Mouse (Mus musculus): ENCODE data around the gene 2900011O08Rik. TPM values are rescaled to one million over a fixed set of nuclear protein-coding genes. Genes with fewer than 3 reads are reported as not detected.

Gene 2900011O08Rik
- 258 and 260 TPM in 2 replicates for polyA plus RNA-seq (2012; rRNA removed)

GRCm38 (mm10) chr16:13986574-13987478 lies at the start of gene 2900011O08Rik, which contains the start of gene Ifitm7:
2900011O08Rik (plus strand) TSS chr16:13986604.
Ifitm7 (minus strand) TSS chr16:13986888.
- Histone ChIP-seq H3K4me1 (ENCODE audit: control insufficient read depth, insufficient read depth, low read length) (peaks cover 3% of the 10 kb centered on the region; the same call in 1 of the 2 replicates), H3K27ac (ENCODE audit: insufficient read depth, low read length) (peak within 1 kb of the TSS; percentile 63), H3K4me3 (ENCODE audit: insufficient read depth, low read length) (peak within 1 kb of the TSS; percentile 85)
- peak; percentile 77; the same call in 1 of the 2 replicates for TF ChIP-seq POLR2A (IDR thresholded peaks at IDR 0.05; ENCODE audit: extremely low read depth, insufficient read depth, low read length)
- TF ChIP-seq CTCF (IDR thresholded peaks at IDR 0.05; ENCODE audit: extremely low read depth, insufficient read depth, low read length), result no peak

GRCm38 (mm10) chr16:13940139-13940846 lies 46.1 kb upstream of the 2900011O08Rik start:
- Histone ChIP-seq H3K4me1 (ENCODE audit: control insufficient read depth, insufficient read depth, low read length) (0 out of 2 replicates have a peak, but pooled peaks cover 2% of the 10 kb centered on the region), H3K4me3 (ENCODE audit: insufficient read depth, low read length) (peak overlapping the region; percentile 81), H3K27ac (ENCODE audit: insufficient read depth, low read length) (no peak overlapping the region)
- TF ChIP-seq CTCF (IDR thresholded peaks at IDR 0.05; ENCODE audit: extremely low read depth, insufficient read depth, low read length) (no peak), POLR2A (IDR thresholded peaks at IDR 0.05; ENCODE audit: extremely low read depth, insufficient read depth, low read length) (peak; percentile 61)

GRCm38 (mm10) chr16:13940847-13941395 lies 45.5 kb upstream of the 2900011O08Rik start:
- Histone ChIP-seq H3K4me3 (ENCODE audit: insufficient read depth, low read length) (peak overlapping the region; percentile 81), H3K4me1 (ENCODE audit: control insufficient read depth, insufficient read depth, low read length) (0 out of 2 replicates have a peak, but pooled peaks cover 2% of the 10 kb centered on the region), H3K27ac (ENCODE audit: insufficient read depth, low read length) (no peak overlapping the region)
- TF ChIP-seq CTCF (IDR thresholded peaks at IDR 0.05; ENCODE audit: extremely low read depth, insufficient read depth, low read length) (no peak), POLR2A (IDR thresholded peaks at IDR 0.05; ENCODE audit: extremely low read depth, insufficient read depth, low read length) (no peak)

GRCm38 (mm10) chr16:13944178-13944577 lies 42.2 kb upstream of the 2900011O08Rik start:
- no peak for TF ChIP-seq POLR2A (IDR thresholded peaks at IDR 0.05; ENCODE audit: extremely low read depth, insufficient read depth, low read length)
- TF ChIP-seq CTCF (IDR thresholded peaks at IDR 0.05; ENCODE audit: extremely low read depth, insufficient read depth, low read length), result no peak
- Histone ChIP-seq H3K27ac (ENCODE audit: insufficient read depth, low read length) (no peak overlapping the region), H3K4me3 (ENCODE audit: insufficient read depth, low read length) (no peak overlapping the region), H3K4me1 (ENCODE audit: control insufficient read depth, insufficient read depth, low read length) (0 out of 2 replicates have a peak, but pooled peaks cover 2% of the 10 kb centered on the region)

- Histone ChIP-seq H3K4me1 (ENCODE audit: control insufficient read depth, insufficient read depth, low read length) (0 out of 2 replicates have a peak, but pooled peaks cover 2% of the 10 kb centered on the region), H3K27ac (ENCODE audit: insufficient read depth, low read length) (no peak overlapping the region), H3K4me3 (ENCODE audit: insufficient read depth, low read length) (no peak overlapping the region)
- no peak for TF ChIP-seq POLR2A (IDR thresholded peaks at IDR 0.05; ENCODE audit: extremely low read depth, insufficient read depth, low read length)
- TF ChIP-seq CTCF (IDR thresholded peaks at IDR 0.05; ENCODE audit: extremely low read depth, insufficient read depth, low read length), result no peak
Observed at GRCm38 (mm10) chr16:13944752-13945151, 41.7 kb upstream of the 2900011O08Rik start.

GRCm38 (mm10) chr16:13945153-13945552 lies 41.3 kb upstream of the 2900011O08Rik start:
- Histone ChIP-seq H3K4me3 (ENCODE audit: insufficient read depth, low read length) (no peak overlapping the region), H3K4me1 (ENCODE audit: control insufficient read depth, insufficient read depth, low read length) (0 out of 2 replicates have a peak, but pooled peaks cover 2% of the 10 kb centered on the region), H3K27ac (ENCODE audit: insufficient read depth, low read length) (no peak overlapping the region)
- TF ChIP-seq CTCF (IDR thresholded peaks at IDR 0.05; ENCODE audit: extremely low read depth, insufficient read depth, low read length) (no peak), POLR2A (IDR thresholded peaks at IDR 0.05; ENCODE audit: extremely low read depth, insufficient read depth, low read length) (no peak)

- TF ChIP-seq CTCF (IDR thresholded peaks at IDR 0.05; ENCODE audit: extremely low read depth, insufficient read depth, low read length) (no peak), POLR2A (IDR thresholded peaks at IDR 0.05; ENCODE audit: extremely low read depth, insufficient read depth, low read length) (no peak)
- Histone ChIP-seq H3K27ac (ENCODE audit: insufficient read depth, low read length) (no peak overlapping the region), H3K4me3 (ENCODE audit: insufficient read depth, low read length) (no peak overlapping the region), H3K4me1 (ENCODE audit: control insufficient read depth, insufficient read depth, low read length) (0 out of 2 replicates have a peak, but pooled peaks cover 2% of the 10 kb centered on the region)
Observed at GRCm38 (mm10) chr16:13946306-13946705, 40.1 kb upstream of the 2900011O08Rik start.

- no peaks in the 10 kb centered on the region for H3K4me1 ChIP-seq (ENCODE audit: control insufficient read depth, insufficient read depth, low read length)
- no peak overlapping the region for H3K4me3 ChIP-seq (ENCODE audit: insufficient read depth, low read length)
- TF ChIP-seq POLR2A (IDR thresholded peaks at IDR 0.05; ENCODE audit: extremely low read depth, insufficient read depth, low read length) (no peak), CTCF (IDR thresholded peaks at IDR 0.05; ENCODE audit: extremely low read depth, insufficient read depth, low read length) (no peak)
- H3K27ac ChIP-seq (ENCODE audit: insufficient read depth, low read length), result no peak overlapping the region
Observed at GRCm38 (mm10) chr16:13951245-13951644, 35.2 kb upstream of the 2900011O08Rik start.

- no peak overlapping the region for H3K4me3 ChIP-seq (ENCODE audit: insufficient read depth, low read length)
- H3K27ac ChIP-seq (ENCODE audit: insufficient read depth, low read length), result no peak overlapping the region
- no peaks in the 10 kb centered on the region for H3K4me1 ChIP-seq (ENCODE audit: control insufficient read depth, insufficient read depth, low read length)
- TF ChIP-seq POLR2A (IDR thresholded peaks at IDR 0.05; ENCODE audit: extremely low read depth, insufficient read depth, low read length), result no peak
- TF ChIP-seq CTCF (IDR thresholded peaks at IDR 0.05; ENCODE audit: extremely low read depth, insufficient read depth, low read length), result no peak
Observed at GRCm38 (mm10) chr16:13962053-13962452, 24.4 kb upstream of the 2900011O08Rik start.
